Mouse (Mus musculus) kidney, adult 18-20 months (tissue): ENCODE data around the gene Magi2.

Experiments used
- DNase-seq: peaks from one replicate; pipeline ENCODE4 v3.0.0; 2021

Magi2 gene

GRCm38 (mm10) chr5:20620596-20621511, 1394.0 kb downstream of the Magi2 start:
- DNase-seq, result no peak

- no peak for DNase-seq
Observed at GRCm38 (mm10) chr5:20622417-20622816, 1395.6 kb downstream of the Magi2 start.

GRCm38 (mm10) chr5:20622837-20623573, 1396.2 kb downstream of the Magi2 start:
- no peak for DNase-seq

- no peak for DNase-seq
Observed at GRCm38 (mm10) chr5:20625117-20625516, 1398.3 kb downstream of the Magi2 start.

- no peak for DNase-seq
Observed at GRCm38 (mm10) chr5:20628954-20629601, 1402.2 kb downstream of the Magi2 start.

GRCm38 (mm10) chr5:20634046-20634769, 1407.4 kb downstream of the Magi2 start:
- DNase-seq, result no peak

GRCm38 (mm10) chr5:20634822-20635221, 1408.0 kb downstream of the Magi2 start:
- DNase-seq, result no peak

GRCm38 (mm10) chr5:20637300-20637989, 1410.6 kb downstream of the Magi2 start:
- DNase-seq, result no peak

GRCm38 (mm10) chr5:20642196-20642595, 1415.4 kb downstream of the Magi2 start:
- DNase-seq, result no peak

- no peak for DNase-seq
Observed at GRCm38 (mm10) chr5:20643741-20644140, 1416.9 kb downstream of the Magi2 start.

- no peak for DNase-seq
Observed at GRCm38 (mm10) chr5:20646947-20647346, 1420.1 kb downstream of the Magi2 start.

GRCm38 (mm10) chr5:20653425-20654185, 1426.8 kb downstream of the Magi2 start:
- DNase-seq, result no peak

- no peak for DNase-seq
Observed at GRCm38 (mm10) chr5:20654766-20655472, 1428.1 kb downstream of the Magi2 start.

GRCm38 (mm10) chr5:20657056-20657455, 1430.2 kb downstream of the Magi2 start:
- DNase-seq, result no peak

- no peak for DNase-seq
Observed at GRCm38 (mm10) chr5:20667601-20668000, 1440.8 kb downstream of the Magi2 start.

GRCm38 (mm10) chr5:20668736-20669355, 1442.0 kb downstream of the Magi2 start:
- DNase-seq, result no peak

GRCm38 (mm10) chr5:20669456-20669855, 1442.6 kb downstream of the Magi2 start:
- DNase-seq, result no peak

- no peak for DNase-seq
Observed at GRCm38 (mm10) chr5:20671826-20672225, 1445.0 kb downstream of the Magi2 start.

GRCm38 (mm10) chr5:20674523-20674922, 1447.7 kb downstream of the Magi2 start:
- no peak for DNase-seq

- no peak for DNase-seq
Observed at GRCm38 (mm10) chr5:20675163-20675665, 1448.4 kb downstream of the Magi2 start.
